Mouse (Mus musculus): ENCODE data around the gene Ppme1. TPM values are rescaled to one million over a fixed set of nuclear protein-coding genes. Genes with fewer than 3 reads are reported as not detected.

Gene Ppme1
- total and polyA plus RNA-seq, 3 experiments = 40.2 to 50.8 (median 45.6) TPM

DNA sequence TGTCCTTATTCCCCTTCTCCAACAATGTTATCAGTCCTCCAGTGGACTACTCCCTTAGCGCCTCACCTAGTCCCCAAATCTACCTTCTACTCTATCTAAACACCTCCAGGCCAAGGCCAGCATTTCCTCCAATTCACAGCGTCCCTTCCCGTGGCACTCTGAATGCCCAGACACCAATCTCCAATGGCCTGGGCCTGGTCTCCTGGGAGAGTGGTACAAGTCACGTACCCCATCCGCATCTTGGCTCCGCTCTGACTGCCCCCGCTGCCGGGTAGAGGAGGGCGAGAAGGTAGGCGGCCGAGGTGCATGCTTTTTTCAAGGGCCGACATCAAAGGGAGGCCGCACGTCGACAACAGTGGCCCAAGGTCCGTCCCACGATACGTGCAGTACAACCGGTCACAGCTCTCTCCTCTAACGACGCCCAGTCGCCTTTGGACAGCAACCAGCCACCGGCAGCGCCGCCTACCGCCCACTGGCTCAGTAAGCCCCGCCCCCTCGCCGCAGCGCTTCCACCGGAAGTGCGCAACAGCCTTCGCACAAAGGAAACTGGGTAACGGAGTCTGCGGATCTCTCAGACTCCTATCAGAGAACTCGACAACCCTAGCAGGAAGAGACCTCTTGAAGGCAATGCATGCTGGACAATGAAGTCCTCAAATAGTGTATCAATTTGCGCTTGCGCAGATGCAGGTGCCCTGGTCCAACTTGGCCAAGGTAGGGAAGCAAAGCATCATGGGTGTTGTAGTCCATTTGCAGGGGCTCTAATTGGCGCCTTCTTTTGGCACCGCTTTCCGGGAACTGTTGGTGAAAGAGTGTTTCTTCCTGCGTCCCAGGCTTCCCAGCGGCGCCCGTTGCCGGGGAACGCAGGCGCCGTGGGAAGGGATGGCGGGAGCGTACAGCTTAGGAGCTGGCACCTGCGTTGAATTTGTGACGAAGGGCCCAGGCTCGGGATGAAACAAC lies at the start of gene Ppme1, which contains the start of gene C2cd3 (continued):
- peak; percentile 89 for TF ChIP-seq POLR2A (IDR thresholded peaks at IDR 0.05; ENCODE audit: low read depth, low read length)

DNA sequence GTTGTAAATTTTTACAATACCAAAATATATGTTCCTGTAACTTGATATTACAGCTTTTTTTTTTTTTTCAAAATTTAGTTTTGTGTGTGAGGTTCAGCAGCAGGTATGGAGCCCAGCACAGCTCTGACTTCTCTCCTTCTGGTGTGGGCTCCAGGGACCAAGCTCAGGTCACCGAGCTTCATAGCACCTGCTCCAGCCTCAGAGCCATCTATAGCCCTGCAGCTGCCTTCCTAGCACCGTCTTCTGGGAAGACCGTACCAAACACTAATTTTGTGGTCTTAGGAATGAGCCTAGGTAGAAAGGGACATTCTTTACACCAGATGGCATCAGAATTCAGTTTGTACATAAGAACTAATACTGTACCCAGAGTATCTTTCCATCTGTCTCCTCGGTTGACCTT lies 36.6 kb upstream of the Ppme1 start:
- Histone ChIP-seq H3K9ac (ENCODE audit: insufficient read depth, low read depth) (no peak overlapping the region), H3K36me3 (replicated peaks in 1 of 2; ENCODE audit: control insufficient read depth in 1 of 2, insufficient read depth in 1 of 2, low read length in 1 of 2) (peaks cover 63 to 94% of the 10 kb centered on the region in 2 experiments), H3K9me3 (replicated peaks; ENCODE audit: low read length) (no peaks in the 10 kb centered on the region), H3K4me2 (ENCODE audit: insufficient read depth, low read depth, poor library complexity, severe bottlenecking) (no peak overlapping the region), H3K4me3 (replicated peaks in 1 of 3; ENCODE audit: low read depth in 2 of 3, low read length in 2 of 3, poor library complexity in 1 of 3) (no peak overlapping the region), H3K79me2 (replicated peaks; ENCODE audit: control insufficient read depth, extremely low read depth, insufficient read depth, poor library complexity, severe bottlenecking) (no peaks in the 10 kb centered on the region), H3K27ac (ENCODE audit: insufficient read depth, low read depth) (no peak overlapping the region), H3K4me1 (ENCODE audit: control insufficient read depth in 1 of 2, insufficient read depth in 2 of 2) (no peaks in the 10 kb centered on the region), H3K27me3 (replicated peaks) (no peaks in the 10 kb centered on the region)
- in situ Hi-C loops (cut with MboI; ENCODE audit: low pct_ligation_motif_present, low pct_unique_long_range_greater_than_20kb, low sequenced_read_pairs) (no loop called here), dilution Hi-C loops (cut with MboI; ENCODE audit: extremely low pct_ligation_motif_present, extremely low pct_unique_long_range_greater_than_20kb, low sequenced_read_pairs) (no loop called here)
- TF ChIP-seq TBP (conservative IDR thresholded peaks at IDR 0.05; ENCODE audit: low read depth, low read length) (no peak), ETS1 (conservative IDR thresholded peaks at IDR 0.05; ENCODE audit: low read depth, low read length) (no peak), ZNF384 (IDR thresholded peaks at IDR 0.05; ENCODE audit: low read depth, low read length) (no peak), POLR2A (IDR thresholded peaks at IDR 0.05; ENCODE audit: low read depth, low read length) (no peak), RAD21 (IDR thresholded peaks at IDR 0.05; ENCODE audit: low read depth, low read length) (no peak), MYC (IDR thresholded peaks at IDR 0.05; ENCODE audit: low read depth, low read length) (no peak), PAX5 (IDR thresholded peaks at IDR 0.05; ENCODE audit: low read length) (no peak), KAT2A (IDR thresholded peaks at IDR 0.05; ENCODE audit: insufficient replicate concordance, low read length) (no peak), USF2 (conservative IDR thresholded peaks at IDR 0.05; ENCODE audit: low read depth, low read length) (no peak), RCOR1 (conservative IDR thresholded peaks at IDR 0.05; ENCODE audit: low read depth, low read length) (no peak), SIN3A (IDR thresholded peaks at IDR 0.05; ENCODE audit: low read length) (no peak)
- no peak for DNase-seq (ENCODE audit: extremely low read depth)

DNA sequence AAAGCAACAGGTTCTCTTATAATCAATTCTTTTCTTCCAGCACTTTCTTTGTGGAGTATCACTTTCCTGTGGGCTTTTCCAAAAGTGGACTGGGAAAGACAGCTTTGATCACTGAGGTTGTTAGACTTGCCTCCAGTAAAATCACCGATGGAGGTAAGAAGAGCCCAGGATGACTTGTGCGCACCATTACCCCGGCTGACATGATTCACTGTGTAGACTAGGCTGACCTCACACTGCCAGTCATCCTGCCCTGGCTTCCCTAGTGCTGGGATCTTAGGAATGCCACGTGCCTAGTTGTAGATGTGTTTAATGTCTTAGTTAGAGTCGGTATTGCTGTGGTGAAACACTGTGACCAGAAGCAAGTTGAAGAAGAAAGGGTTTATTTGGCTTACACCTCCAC lies 35.6 kb upstream of the Ppme1 start:
- Histone ChIP-seq H3K9ac (ENCODE audit: insufficient read depth, low read depth) (no peak overlapping the region), H3K9me3 (replicated peaks; ENCODE audit: low read length) (no peaks in the 10 kb centered on the region), H3K79me2 (replicated peaks; ENCODE audit: control insufficient read depth, extremely low read depth, insufficient read depth, poor library complexity, severe bottlenecking) (no peaks in the 10 kb centered on the region), H3K27me3 (replicated peaks) (no peaks in the 10 kb centered on the region), H3K36me3 (replicated peaks in 1 of 2; ENCODE audit: control insufficient read depth in 1 of 2, insufficient read depth in 1 of 2, low read length in 1 of 2) (peaks cover 61 to 93% of the 10 kb centered on the region in 2 experiments), H3K4me2 (ENCODE audit: insufficient read depth, low read depth, poor library complexity, severe bottlenecking) (no peak overlapping the region), H3K4me1 (ENCODE audit: control insufficient read depth in 1 of 2, insufficient read depth in 2 of 2) (no peaks in the 10 kb centered on the region), H3K27ac (ENCODE audit: insufficient read depth, low read depth) (no peak overlapping the region), H3K4me3 (replicated peaks in 1 of 3; ENCODE audit: low read depth in 2 of 3, low read length in 2 of 3, poor library complexity in 1 of 3) (no peak overlapping the region)
- in situ Hi-C loops (cut with MboI; ENCODE audit: low pct_ligation_motif_present, low pct_unique_long_range_greater_than_20kb, low sequenced_read_pairs) = no loop called here
- dilution Hi-C loops (cut with MboI; ENCODE audit: extremely low pct_ligation_motif_present, extremely low pct_unique_long_range_greater_than_20kb, low sequenced_read_pairs) = no loop called here
- TF ChIP-seq PAX5 (IDR thresholded peaks at IDR 0.05; ENCODE audit: low read length) (no peak), NELFE (IDR thresholded peaks at IDR 0.05; ENCODE audit: low read depth, low read length) (no peak), CHD2 (IDR thresholded peaks at IDR 0.05; ENCODE audit: low read length) (no peak), USF1 (IDR thresholded peaks at IDR 0.05; ENCODE audit: low read depth, low read length) (no peak), ZKSCAN1 (IDR thresholded peaks at IDR 0.05; ENCODE audit: borderline replicate concordance, low read depth, low read length) (no peak), MXI1 (IDR thresholded peaks at IDR 0.05; ENCODE audit: low read depth, low read length) (no peak), CTCF (conservative IDR thresholded peaks at IDR 0.05 in 1 of 2, IDR thresholded peaks at IDR 0.05 in 1 of 2; ENCODE audit: low read depth in 2 of 2, low read length in 2 of 2) (no peak), SMC3 (IDR thresholded peaks at IDR 0.05; ENCODE audit: low read depth, low read length) (no peak), MYC (IDR thresholded peaks at IDR 0.05; ENCODE audit: low read depth, low read length) (no peak), JUND (conservative IDR thresholded peaks at IDR 0.05; ENCODE audit: low read depth, low read length) (no peak), GABPA (IDR thresholded peaks at IDR 0.05; ENCODE audit: insufficient replicate concordance, low read depth, low read length) (no peak), E2F4 (IDR thresholded peaks at IDR 0.05; ENCODE audit: insufficient replicate concordance, low read depth, low read length) (no peak), ZC3H11A (IDR thresholded peaks at IDR 0.05; ENCODE audit: low read depth, low read length) (no peak), HCFC1 (IDR thresholded peaks at IDR 0.05; ENCODE audit: low read depth, low read length) (no peak), USF2 (conservative IDR thresholded peaks at IDR 0.05; ENCODE audit: low read depth, low read length) (no peak), MAX (IDR thresholded peaks at IDR 0.05; ENCODE audit: low read length) (no peak), ELF1 (IDR thresholded peaks at IDR 0.05; ENCODE audit: low read depth, low read length) (no peak), BHLHE40 (IDR thresholded peaks at IDR 0.05; ENCODE audit: low read depth, low read length) (no peak), CHD1 (IDR thresholded peaks at IDR 0.05; ENCODE audit: low read depth, low read length) (no peak), POLR2AphosphoS2 (IDR thresholded peaks at IDR 0.05; ENCODE audit: low read depth, low read length) (no peak)
- no peak for DNase-seq (ENCODE audit: extremely low read depth)

Measured in CH12.LX (cell line).